Mouse (Mus musculus) forebrain, embryonic 14.5 days (tissue): ENCODE results near the gene Tmem104. TPM values are rescaled to one million over a fixed set of nuclear protein-coding genes. Genes with fewer than 3 reads are reported as not detected.

Experiments used
- ATAC-seq: fragments of 200-750 bp; cut with Nextera tagmentation; 2 replicates; pipeline ENCODE4 v1.8.0; 2017; ENCODE audit warnings: mild to moderate bottlenecking, moderate library complexity
- DNase-seq: peaks from one replicate; pipeline ENCODE4 v3.0.0-alpha.2; 2015; ENCODE audit warnings: low spot score
- H3K27ac ChIP-seq: fragments of 300-500 bp; sonication (generic); 2 replicates; pipeline ENCODE4 v1.5.1; 2014; ENCODE audit warnings: low read depth, mild to moderate bottlenecking, control low read depth, low read length, moderate library complexity
- H3K27me3 ChIP-seq: fragments of 300-500 bp; sonication (generic); replicated peaks from 2 replicates; pipeline ENCODE4 v1.6.1; 2014; ENCODE audit warnings: low read length, control low read depth, mixed read lengths; ENCODE audit not compliant: control insufficient read depth, insufficient read depth
- H3K36me3 ChIP-seq: fragments of 300-500 bp; sonication (generic); 2 replicates; pipeline ENCODE4 v1.6.1; 2014; ENCODE audit warnings: low read length, control low read depth; ENCODE audit not compliant: control insufficient read depth, insufficient read depth
- H3K4me1 ChIP-seq: fragments of 300-500 bp; sonication (generic); 2 replicates; pipeline ENCODE4 v1.6.1; 2014; ENCODE audit warnings: antibody characterized with exemption, low read length, control low read depth; ENCODE audit not compliant: control insufficient read depth, insufficient read depth
- H3K4me2 ChIP-seq: fragments of 300-500 bp; sonication (generic); 2 replicates; pipeline ENCODE4 v1.6.1; 2014; ENCODE audit warnings: mild to moderate bottlenecking, control low read depth, low read length
- H3K4me3 ChIP-seq: fragments of 300-500 bp; sonication (generic); 2 replicates; pipeline ENCODE4 v1.5.1; 2014; ENCODE audit warnings: low read depth, low read length, control low read depth
- H3K9ac ChIP-seq: fragments of 300-500 bp; sonication (generic); 2 replicates; pipeline ENCODE4 v1.6.1; 2014; ENCODE audit warnings: mild to moderate bottlenecking, low read length, control low read depth, moderate library complexity
- H3K9me3 ChIP-seq: fragments of 300-500 bp; sonication (generic); replicated peaks from 2 replicates; pipeline ENCODE4 v1.6.1; 2016; ENCODE audit warnings: low read length, control low read depth, mixed read lengths; ENCODE audit not compliant: control insufficient read depth
- WGBS: fragments of 180-500 bp; shearing (Covaris S2); extraction: QIAGEN DNeasy Blood & Tissue Kit; methylation state at CpG from one replicate; pipeline ENCODE4 v1.1.7; 2014; 5-methylcytosine and 5-hydroxymethylcytosine counted together
- polyA plus RNA-seq: library from polyadenylated mRNA; unstranded; fragments of >200 nt; fragmentation: Nextera tagmentation; extraction: Ambion mirVana; gene quantifications from 2 replicates; pipeline ENCODE4 v1.2.1, GENCODE M21; 2014

Tmem104 gene
- polyA plus RNA-seq, 1 experiment from 2014 or later: 6.3 TPM

DNA sequence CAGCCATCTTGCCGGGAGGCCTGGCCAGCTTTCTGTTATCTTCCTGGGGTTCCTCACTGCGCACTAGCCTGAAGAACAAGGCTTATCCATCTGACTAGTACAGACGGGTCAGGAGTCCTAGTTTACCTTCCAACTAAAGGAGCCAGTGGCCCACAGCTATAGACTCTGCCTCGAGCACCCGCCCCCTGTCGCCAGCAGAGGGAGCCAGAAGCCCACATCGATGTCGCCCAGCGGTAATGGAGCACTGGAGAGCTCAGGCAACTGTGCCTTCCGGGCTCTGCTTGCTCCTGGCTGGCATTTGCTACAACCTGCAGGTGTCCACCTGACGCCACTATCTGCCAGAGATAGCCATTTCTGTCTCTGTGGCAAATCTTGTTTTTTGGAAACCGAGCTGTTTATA lies 15.0 kb downstream of the Tmem104 start:
- H3K9ac ChIP-seq: no peak overlapping the region
- no peak overlapping the region for H3K4me2 ChIP-seq
- no peak overlapping the region for H3K4me3 ChIP-seq
- no peaks in the 10 kb centered on the region for H3K27me3 ChIP-seq
- no peaks in the 10 kb centered on the region for H3K4me1 ChIP-seq
- WGBS: 10% methylated on average over 12 of the region's 12 CpGs
- ATAC-seq (peak; percentile 87), DNase-seq (peak; percentile 86)
- H3K9me3 ChIP-seq: no peaks in the 10 kb centered on the region
- no peak overlapping the region for H3K27ac ChIP-seq
- H3K36me3 ChIP-seq: peaks cover 44% of the 10 kb centered on the region

- peaks cover 45% of the 10 kb centered on the region for H3K36me3 ChIP-seq
Measured at GRCm38 (mm10) chr11:115202756-115203155, 15.5 kb downstream of the Tmem104 start.

DNA sequence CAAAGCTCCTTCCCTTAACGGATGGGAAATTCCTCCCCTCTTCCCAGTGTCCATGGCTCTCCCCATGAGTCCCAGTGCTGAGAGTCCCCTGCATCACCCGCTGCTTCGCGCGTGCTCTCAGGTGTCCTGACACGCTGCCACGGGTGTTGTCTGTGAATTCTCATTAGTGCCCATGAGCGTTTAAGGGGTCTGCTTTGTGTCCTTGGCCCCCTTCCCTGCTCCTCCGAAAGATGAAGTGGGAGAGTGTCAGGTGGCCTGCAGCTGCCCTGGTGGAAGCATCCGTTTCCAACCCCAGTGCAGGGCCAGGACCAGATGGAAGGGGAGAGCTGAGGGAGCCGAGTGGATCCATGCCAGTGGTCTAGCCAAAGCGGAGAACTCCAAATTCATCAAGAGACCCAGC lies 20.8 kb downstream of the Tmem104 start:
- Histone ChIP-seq H3K4me1 (no peaks in the 10 kb centered on the region), H3K9me3 (no peaks in the 10 kb centered on the region), H3K9ac (no peak overlapping the region), H3K4me2 (no peak overlapping the region), H3K27me3 (no peaks in the 10 kb centered on the region), H3K27ac (no peak overlapping the region), H3K36me3 (peaks cover 36% of the 10 kb centered on the region), H3K4me3 (no peak overlapping the region)
- WGBS: 79% methylated on average over 12 of the region's 12 CpGs
- ATAC-seq (no peak), DNase-seq (peak; percentile 28)

More at GRCm38 (mm10) chr11:115202756-115203155, 15.5 kb downstream of the Tmem104 start:
- 95% methylated on average over 9 of the region's 9 CpGs for WGBS
- no peak for DNase-seq
- H3K4me2 ChIP-seq: no peak overlapping the region
- H3K9ac ChIP-seq: no peak overlapping the region
- no peak overlapping the region for H3K27ac ChIP-seq
- no peak for ATAC-seq
- no peak overlapping the region for H3K4me3 ChIP-seq
- H3K4me1 ChIP-seq: no peaks in the 10 kb centered on the region
- H3K27me3 ChIP-seq: no peaks in the 10 kb centered on the region
- H3K9me3 ChIP-seq: no peaks in the 10 kb centered on the region

DNA sequence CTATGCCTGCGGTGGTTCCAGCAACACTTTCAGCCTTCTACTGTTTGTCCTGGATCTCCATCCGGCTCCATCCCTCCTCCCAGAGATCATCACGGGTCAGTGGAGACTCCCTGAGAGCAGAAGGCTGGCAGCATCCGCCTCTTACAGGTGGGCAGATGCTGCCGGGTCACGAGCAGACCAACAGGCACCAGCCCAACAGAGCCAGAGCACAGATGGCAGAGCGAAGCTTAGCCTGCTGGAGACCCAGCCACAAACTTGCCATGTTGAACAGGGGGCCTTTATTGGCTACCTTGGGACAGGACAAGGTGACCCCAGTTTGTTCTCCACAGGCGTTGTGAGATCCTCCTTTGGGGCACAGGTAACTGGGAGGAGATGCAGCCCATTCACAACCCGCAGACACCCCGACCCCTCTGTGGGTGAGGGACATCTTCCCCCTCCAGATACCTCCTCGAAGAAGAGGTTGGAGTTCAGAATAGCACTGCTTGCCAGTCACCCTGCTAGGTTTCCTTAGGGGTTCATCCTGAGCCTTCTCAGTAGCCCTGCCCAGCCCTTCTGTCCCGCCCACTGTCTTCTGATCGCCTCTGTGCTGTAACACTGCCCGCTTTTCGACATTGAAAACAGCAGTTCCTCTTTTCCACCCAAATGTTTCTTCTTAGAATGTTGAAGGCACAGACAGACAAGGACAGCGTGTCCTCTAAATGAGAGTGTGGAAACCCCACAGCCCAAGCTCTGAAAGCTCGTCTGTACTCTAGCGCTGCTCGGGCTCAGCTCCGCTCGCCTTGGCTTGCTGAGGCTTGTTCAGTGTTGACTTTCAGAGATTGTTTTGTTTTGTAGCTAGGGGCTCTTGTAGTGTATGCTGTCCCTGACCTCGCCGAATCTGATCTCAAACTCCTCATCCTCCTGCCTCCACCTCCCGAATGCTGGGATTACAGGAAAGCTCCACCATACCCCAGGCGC lies 21.8 kb downstream of the Tmem104 start:
- Histone ChIP-seq H3K36me3 (peaks cover 36% of the 10 kb centered on the region), H3K27me3 (no peaks in the 10 kb centered on the region), H3K27ac (no peak overlapping the region), H3K4me1 (no peaks in the 10 kb centered on the region), H3K9me3 (no peaks in the 10 kb centered on the region), H3K4me2 (no peak overlapping the region), H3K4me3 (no peak overlapping the region), H3K9ac (no peak overlapping the region)
- 83% methylated on average over 25 of the region's 25 CpGs for WGBS
- DNase-seq: no peak
- no peak for ATAC-seq

GRCm38 (mm10) chr11:115209958-115210357 lies 22.7 kb downstream of the Tmem104 start:
- DNase-seq: no peak
- no peak for ATAC-seq
- Histone ChIP-seq H3K4me2 (no peak overlapping the region), H3K36me3 (peaks cover 33% of the 10 kb centered on the region), H3K9me3 (no peaks in the 10 kb centered on the region), H3K4me1 (no peaks in the 10 kb centered on the region), H3K27me3 (no peaks in the 10 kb centered on the region), H3K9ac (no peak overlapping the region), H3K27ac (no peak overlapping the region), H3K4me3 (no peak overlapping the region)
- WGBS: 81% methylated on average over 7 of the region's 7 CpGs

DNA sequence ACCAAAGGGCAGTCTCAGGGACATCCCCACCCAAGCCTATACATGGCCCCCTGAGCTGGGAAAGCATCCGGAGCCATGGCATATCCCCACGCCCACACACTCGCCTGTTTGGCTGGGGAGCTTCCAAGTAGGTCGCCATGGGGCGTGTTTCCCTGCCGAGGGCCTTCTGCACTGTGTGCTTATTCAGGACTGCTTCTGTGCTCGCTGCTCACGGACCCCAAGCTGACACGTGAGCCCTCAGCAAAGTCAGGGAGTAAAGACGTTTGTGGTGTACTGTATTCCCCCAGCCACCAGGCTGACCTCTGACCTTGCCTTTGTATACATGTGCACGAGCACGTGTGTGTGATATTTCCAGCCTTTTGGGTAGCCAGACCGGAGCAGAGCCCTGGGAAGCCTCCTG lies 24.8 kb downstream of the Tmem104 start:
- Histone ChIP-seq H3K9ac (no peak overlapping the region), H3K27me3 (no peaks in the 10 kb centered on the region; the same call in 1 of the 2 replicates), H3K4me3 (no peak overlapping the region), H3K4me1 (no peaks in the 10 kb centered on the region), H3K27ac (no peak overlapping the region), H3K4me2 (no peak overlapping the region), H3K9me3 (no peaks in the 10 kb centered on the region), H3K36me3 (peaks cover 12% of the 10 kb centered on the region)
- DNase-seq (no peak), ATAC-seq (no peak)
- whole genome bisulfite sequencing: 65% methylated on average over 13 of the region's 13 CpGs

GRCm38 (mm10) chr11:115215123-115215522 lies 27.8 kb downstream of the Tmem104 start:
- Histone ChIP-seq H3K4me1 (peaks cover 5% of the 10 kb centered on the region; the same call in 1 of the 2 replicates), H3K36me3 (no peaks in the 10 kb centered on the region), H3K9me3 (no peaks in the 10 kb centered on the region), H3K9ac (no peak overlapping the region), H3K27ac (no peak overlapping the region), H3K27me3 (no peaks in the 10 kb centered on the region; the same call in 1 of the 2 replicates), H3K4me2 (no peak overlapping the region), H3K4me3 (no peak overlapping the region)
- ATAC-seq (no peak), DNase-seq (no peak)
- WGBS: 47% methylated on average over 5 of the region's 5 CpGs

GRCm38 (mm10) chr11:115217439-115218410 lies 30.4 kb downstream of the Tmem104 start:
- H3K36me3 ChIP-seq: no peaks in the 10 kb centered on the region
- H3K9me3 ChIP-seq: no peaks in the 10 kb centered on the region
- DNase-seq (peak; percentile 64), ATAC-seq (peak; percentile 28; the same call in 1 of the 2 replicates)
- H3K4me1 ChIP-seq: peaks cover 18% of the 10 kb centered on the region
- H3K9ac ChIP-seq: no peak overlapping the region; the same call in 1 of the 2 replicates
- no peaks in the 10 kb centered on the region; the same call in 1 of the 2 replicates for H3K27me3 ChIP-seq
- no peak overlapping the region for H3K4me2 ChIP-seq
- 55% methylated on average over 18 of the region's 18 CpGs for WGBS
- no peak overlapping the region for H3K4me3 ChIP-seq
- H3K27ac ChIP-seq: no peak overlapping the region
